Mouse (Mus musculus) megakaryocyte, embryonic 14.5 days (primary cell): Measurements from ENCODE around the gene Tmem238.

Source experiments
- FLI1 ChIP-seq: IDR thresholded peaks from 2 replicates; pipeline ENCODE4 v1.6.1; 2012; ENCODE audit warnings: low read length, inconsistent platforms, mixed read lengths
- GATA1 ChIP-seq: IDR thresholded peaks from 3 replicates; pipeline ENCODE4 v1.6.1; 2012; ENCODE audit warnings: mixed read lengths, low read length, inconsistent platforms, borderline replicate concordance

DNA sequence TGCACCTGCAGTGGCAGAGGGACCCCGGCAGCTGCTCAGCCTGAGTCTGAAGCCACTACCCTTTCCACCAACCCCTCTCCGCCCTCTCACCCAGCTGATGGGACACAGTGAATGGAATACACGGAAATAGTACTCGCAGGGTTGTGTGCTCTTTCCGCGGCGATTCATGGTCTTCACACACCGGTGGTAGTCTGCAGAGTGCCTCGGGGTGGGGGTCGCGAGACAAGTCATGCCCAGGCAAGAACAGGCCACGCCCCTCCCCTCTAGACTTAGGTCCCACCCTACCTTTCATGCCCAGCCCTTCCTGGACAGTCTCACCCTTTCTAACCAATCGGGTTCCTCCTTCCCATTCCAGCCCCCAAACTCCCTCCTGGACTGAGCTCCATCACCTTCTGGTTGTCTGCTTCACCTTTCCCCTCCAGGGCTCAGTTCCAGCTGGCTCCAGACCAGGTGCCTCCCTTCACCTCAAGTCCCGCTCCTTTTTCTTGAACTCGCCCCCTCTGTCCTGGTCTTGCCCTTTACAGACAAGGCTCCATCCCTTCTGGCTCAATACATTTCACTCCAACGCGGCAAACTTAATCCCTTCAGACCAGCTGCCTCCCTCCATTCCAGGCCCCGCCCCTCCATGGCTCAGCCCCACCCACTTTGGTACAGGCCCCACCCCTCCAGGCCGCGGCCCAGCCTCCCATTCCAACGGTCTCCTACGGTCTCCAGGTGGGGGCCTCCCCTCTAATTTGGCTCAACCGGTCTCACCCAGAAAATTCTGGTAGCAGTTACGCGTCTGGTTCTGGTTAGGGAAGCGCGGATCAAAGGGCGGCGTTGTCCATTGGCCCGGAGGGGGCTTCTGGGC lies 37.3 kb downstream of the Tmem238 start:
- TF ChIP-seq GATA1 (no peak), FLI1 (no peak)
